Mouse (Mus musculus) monocyte, adult 5-6 weeks (primary cell): ENCODE data around the gene Cyp2d34. TPM values are rescaled to one million over a fixed set of nuclear protein-coding genes. Genes with fewer than 3 reads are reported as not detected.

Experiments
- ATAC-seq: fragments of 153-309, 156-312 bp; replicated peaks from 2 replicates; pipeline ENCODE4 v1.8.0; 2017; ENCODE audit warnings: mild to moderate bottlenecking; ENCODE audit not compliant: low TSS enrichment, insufficient number of reproducible peaks, severe bottlenecking, poor library complexity, low FRiP score
- total RNA-seq: library from RNA; stranded (forward); fragments of 200-1000, 200-491, 200-594 nt; gene quantifications from 3 replicates; pipeline ENCODE4 v1.2.3, GENCODE M21; 2017

Gene Cyp2d34
- total RNA-seq = not detected in 3 replicates

DNA sequence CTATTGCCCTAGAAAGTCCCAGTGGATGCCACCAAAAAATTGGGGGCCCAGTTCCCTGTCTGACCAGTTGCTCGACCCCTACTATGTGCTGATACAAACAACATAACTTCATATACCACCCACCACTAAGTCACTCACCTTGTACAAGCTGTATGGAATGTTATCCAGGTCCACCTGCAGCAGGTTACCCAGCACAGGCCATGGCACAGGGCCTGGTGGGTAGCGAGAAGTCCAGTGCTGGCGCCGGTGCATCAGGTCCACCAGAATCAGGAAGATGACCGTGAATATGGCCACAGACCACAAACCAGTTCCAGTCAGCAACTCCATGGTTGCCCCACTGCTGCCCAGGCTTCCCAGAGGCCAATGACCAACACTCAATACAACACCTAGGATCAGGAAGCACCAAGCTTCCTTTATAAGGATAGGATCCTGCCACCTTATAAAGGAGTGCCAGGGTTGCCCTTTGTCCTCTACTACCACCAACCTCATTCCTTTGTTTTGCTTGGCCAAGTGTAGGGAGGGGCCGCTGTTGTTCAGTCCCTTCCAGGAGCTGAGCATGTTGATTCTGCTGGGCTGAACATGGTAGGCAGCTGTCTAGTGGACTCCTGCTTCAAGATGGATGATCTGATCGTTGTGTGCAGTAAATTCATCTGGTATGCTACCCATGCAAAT is at the start of gene Cyp2d34:
Cyp2d34 (minus strand) TSS at position 416 of the 672 bp plus-strand sequence.
- no peak for ATAC-seq

DNA sequence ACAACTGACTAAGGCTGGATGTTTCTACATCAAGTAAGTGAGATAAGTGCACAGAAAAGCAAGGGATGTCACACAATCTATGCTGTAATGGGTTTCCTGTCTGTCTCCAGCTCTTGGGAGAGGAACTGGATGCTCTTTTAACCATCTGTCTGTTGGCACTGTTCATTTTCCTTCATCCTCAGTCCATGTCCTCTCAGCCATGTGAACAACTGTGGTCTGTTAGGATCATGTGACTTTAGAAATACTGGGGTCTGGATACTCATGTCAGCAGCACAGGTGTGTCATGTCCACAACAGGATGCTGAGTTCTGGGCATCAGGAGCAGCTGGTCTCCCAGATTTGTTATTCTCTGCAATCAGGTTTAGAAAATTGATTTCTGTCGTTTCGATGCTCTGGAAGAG is 35.6 kb upstream of the Cyp2d34 start:
- no peak for ATAC-seq

DNA sequence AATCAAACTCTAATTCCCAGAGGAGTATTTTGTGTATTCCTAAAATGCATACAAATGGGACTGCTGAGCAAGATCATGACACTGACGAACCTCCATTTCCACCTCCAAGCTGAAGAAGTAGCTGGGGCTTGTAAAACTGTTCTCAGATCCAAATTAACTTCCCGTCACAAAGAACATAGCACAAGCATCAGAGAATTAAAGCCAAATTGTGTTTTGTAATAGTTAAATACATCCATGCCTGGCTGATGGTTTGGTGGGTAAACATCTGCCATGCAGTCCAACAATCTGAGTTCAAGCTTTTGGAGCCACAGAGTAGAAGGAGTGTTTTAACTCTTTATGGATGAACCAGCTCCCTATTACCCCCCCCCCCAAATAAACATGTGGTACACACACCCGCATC is 23.6 kb upstream of the Cyp2d34 start:
- no peak for ATAC-seq

DNA sequence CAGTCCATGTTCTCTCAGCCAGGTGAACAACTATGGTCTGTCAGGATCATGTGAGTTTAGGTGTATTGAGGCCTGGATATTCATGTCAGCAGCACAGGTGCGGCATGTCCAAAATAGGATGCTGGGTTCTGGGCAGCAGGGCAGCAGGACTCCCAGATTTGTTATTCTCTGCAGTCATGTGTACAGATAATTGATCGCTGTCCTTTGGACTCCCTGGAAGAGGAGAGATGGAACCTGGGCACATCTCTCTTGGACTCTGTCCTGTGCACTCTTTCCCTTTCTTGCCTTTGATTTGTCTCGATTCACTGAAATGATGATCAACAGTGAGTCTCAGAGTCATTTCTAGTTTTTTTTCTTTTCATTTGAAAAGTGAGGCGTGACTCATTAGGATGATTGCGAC is 23.0 kb upstream of the Cyp2d34 start:
- ATAC-seq = no peak

DNA sequence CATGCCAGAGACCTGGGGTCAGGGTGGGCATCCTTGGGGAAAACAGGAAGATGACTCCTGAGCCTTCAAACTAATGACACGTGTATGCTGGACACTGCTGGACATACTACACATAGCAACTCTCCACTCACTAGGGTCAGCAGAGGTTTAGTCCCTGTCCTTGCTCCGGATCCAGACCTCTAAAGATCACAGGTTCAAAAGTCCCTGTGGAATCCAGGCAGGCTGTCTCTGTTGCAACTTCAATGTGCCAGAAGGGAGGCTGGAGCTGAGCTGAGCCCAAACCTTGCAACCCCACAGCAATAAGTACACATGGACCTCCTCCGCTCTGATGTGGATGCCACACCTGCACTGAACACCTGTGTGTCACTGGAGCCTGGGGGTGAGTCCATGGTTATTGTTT is 22.0 kb upstream of the Cyp2d34 start:
- ATAC-seq = no peak

DNA sequence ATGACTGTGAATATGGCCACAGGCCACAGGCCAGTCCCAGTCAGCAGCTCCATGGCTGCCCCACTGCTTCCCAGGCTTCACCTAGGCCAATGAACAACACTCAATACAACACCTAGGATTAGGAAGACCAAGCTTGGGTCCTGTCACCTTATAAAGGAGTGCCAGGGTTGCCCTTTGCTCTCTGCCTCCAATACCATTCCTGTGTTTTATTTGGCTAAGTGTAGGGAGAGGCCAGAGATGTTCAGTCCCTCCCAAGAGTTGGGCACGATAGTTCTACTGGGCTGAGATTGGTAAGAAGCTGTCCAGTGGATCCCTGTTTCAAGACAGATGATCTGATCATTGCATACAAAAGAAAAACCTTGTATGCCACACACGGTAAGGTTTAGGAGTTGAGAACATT is 21.2 kb upstream of the Cyp2d34 start:
- ATAC-seq = no peak

DNA sequence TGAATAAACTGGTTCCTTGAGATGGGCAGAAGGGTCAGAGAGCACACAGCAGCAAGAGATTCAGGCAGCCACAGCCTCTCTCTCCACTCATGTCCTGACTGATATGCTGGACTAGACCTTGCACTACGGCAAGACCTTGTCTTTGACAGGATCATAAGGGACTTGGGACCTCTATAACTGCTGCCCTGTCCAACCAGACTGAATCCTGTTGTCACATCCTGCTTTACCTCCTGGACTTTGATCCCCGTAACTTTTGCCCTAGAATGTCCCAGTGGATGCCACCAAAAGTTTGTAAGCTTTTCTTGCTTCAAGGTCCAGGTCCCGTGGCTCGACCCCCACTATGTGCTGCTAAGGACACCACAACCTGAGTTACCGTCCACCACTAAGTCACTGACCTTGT is 20.6 kb upstream of the Cyp2d34 start:
- ATAC-seq = no peak

DNA sequence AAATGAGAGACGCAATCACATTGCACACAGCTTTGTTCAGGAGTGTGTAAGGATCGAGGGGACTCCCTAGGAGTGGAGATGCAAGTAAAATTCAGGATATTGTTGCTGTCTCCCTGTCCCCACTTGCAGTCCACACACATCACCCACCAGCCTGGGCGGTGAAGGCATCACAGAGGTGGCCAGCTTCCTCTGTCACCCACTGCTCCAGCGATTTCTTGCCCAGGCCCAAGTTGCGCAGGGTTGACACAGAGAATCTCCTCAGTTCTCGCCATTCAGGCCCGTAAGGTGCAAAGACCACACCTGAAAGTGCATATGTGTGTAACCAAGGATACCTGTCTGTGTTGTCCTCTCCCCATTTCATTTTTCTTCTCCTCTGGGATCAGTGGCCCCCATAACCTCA is 19.5 kb upstream of the Cyp2d34 start:
- no peak for ATAC-seq

DNA sequence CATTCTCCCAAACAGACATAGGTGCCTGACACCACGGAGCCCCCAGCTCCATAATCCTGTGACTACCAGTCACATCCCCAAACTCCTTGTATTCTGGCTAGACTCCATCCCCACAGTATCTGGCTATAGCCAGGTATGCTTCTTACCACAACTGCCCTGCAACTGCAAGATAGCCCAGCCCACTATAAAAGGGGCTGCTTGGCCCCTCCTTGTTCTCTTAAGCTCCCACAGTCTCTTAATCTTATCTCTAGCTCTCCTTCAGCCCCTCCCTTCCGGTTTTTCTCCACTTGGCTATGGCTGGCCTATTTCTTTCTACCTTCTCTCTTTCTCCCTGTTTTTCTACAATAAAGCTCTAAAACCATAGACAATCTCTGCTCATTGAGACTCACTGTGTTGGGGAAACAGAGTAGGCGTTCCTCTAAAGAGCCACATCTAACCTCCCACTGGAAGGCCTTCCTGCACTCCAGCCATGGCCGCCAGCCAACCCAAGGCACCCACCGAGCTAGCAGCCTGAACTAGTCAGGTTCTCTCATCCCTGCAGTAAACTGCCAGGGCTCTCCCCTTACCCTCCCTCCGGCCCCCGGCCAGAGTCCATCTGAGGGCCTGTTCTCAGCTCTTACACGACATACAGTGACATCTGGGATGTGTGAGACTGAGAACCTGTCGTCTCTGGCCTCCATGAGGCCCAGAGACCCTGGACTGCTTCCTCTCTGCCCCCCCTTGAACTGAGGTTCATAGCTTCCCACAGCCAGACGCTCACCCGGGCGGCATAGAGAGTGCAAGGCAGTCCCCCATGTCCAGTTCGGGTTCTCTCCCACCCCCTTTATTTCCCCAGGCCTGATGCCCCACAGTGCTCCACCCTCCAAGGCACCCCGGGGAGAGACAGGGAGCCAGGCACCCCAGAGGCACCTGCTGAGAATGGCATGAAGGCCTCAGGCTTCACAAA is 16.7 kb upstream of the Cyp2d34 start:
- ATAC-seq = no peak

DNA sequence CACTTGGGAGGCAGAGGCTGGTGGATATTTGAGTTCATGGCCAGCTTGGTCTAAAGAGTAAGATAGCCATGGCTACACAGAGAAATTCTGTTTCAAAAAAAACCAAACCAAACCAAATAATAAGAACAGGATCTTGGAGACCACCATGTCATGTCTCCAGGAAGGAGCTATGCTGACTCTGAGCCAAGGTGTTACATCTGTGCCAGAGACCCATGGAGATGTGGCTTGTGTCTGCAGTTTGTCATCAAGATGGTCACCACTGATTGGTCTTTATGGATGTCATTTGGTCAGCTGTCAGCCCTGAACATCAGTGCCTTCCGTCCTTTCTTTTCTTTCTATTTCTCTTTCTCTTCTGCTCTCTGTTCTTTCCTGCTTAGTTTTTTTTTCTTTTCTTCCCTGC is 14.2 kb upstream of the Cyp2d34 start:
- ATAC-seq = no peak

DNA sequence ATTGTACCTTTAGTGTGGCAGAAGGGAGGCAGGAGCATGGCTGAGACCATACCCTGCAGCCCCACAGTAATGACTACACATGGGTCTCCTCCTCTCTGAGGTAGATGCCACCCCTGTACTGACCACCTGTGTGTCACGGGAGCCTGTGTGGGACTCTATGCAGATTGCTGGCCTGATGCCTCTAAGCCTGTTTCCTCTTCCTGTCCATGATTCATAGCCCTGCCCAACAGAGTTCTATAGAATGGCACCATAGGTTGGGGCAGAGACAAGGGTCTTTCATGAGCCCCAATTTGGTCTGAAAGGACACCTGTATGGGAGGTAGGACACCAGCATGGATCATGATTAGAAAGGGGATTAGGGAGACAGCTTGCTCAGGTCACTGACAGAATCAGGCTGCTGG is 1.2 kb upstream of the Cyp2d34 start:
- no peak for ATAC-seq

DNA sequence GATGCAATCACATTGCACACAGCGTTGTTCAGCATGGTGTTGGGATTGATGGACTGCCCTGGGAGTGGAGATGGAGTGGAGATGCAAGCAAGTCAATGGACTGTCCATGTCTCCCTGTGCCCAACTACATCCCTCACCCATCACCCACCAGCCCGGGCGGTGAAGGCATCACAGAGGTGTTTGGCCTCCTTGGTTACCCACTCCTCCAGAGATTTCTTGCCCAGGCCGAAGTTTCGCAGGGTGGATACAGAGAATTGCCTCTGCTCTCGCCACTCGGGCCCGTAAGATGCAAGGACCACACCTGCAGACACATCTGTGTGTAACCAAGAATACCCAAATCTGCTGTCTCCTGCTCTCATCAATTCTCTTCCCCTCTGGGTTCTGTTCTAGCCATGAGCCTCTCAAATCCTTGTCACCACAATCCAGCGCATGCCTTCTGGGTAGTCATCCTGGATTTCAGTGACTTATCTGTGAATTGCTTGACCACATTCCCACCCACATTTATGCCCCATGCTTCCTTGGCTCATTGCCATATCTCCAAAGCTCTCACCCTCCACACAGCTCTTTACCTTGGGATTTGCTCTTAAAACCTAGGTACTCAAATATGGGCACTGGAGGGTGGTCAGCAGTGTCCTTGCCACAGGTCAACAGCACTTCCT is 2.3 kb downstream of the Cyp2d34 start:
- no peak for ATAC-seq

DNA sequence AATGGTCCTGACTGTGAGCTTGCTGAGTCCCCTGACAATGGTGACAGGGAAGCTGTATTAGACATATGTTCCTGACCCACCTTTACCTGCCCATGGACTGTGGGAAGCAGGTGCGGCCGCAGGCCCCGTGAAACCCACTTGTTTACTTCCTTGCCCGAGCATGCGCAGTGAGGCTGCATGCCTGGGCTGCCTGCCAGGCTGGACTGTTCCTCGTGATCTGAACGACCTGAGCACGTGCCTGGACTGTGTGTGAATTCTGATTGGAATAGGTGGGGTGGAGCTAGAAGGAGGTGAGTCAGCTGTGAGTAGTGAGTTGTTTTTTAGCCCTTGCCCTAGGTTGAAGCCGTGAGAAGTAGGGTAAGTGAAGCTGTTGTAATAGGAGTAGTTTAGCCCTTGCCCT is 38.1 kb downstream of the Cyp2d34 start:
- ATAC-seq = no peak

DNA sequence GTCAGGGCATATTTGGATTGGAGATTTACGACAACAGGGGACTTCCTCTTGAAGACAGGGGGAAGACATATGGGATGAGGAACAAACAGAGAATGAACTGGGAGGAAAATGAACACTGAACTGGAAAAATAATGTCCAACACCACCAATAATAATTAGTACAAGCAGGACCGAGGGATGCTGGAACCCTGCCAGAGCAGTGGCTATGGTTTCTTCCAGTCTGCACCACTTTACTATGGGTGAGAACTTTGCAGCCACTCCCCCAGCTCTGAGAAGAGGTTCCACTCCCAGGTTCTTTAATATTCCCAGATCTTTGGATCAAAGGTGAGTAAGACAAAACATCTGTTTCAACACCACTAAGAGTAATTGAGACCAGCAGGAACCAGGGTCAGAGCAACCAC is 41.7 kb downstream of the Cyp2d34 start:
- no peak for ATAC-seq

DNA sequence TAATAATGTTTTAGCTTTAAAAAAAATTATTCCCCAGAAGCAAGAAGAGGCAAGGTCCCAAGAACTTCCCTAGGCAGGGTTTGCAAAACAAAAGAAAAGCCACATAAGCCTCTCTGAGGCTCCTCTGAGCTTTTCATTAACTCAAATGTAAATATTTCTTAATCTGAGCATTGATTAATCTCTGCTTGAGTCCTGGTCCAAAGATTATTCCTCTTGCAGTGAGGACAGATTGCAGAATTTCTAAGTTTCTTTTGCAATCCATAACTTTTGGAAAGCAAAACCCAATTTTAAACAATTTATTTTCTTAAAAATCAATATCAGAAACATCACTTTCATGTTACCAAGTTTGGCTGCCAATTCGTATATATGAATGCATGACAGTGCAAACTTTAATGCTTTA is 47.9 kb downstream of the Cyp2d34 start:
- no peak for ATAC-seq

Other genes with a start within 250 kb of the Cyp2d34 start
- 0.57 to 2.1 TPM in 2 of 3 replicates, not detected in the other for gene Cyp2d22, start 240.7 kb downstream of the Cyp2d34 start, total RNA-seq
- gene Cyp2d11, start 226.9 kb downstream of the Cyp2d34 start, total RNA-seq = not detected in 3 replicates
- not detected in 3 replicates for gene Cyp2d10, start 213.8 kb downstream of the Cyp2d34 start, total RNA-seq
- not detected in 3 replicates for gene Cyp2d9, start 187.5 kb downstream of the Cyp2d34 start, total RNA-seq
- not detected in 3 replicates for gene Cyp2d12, start 65.9 kb downstream of the Cyp2d34 start, total RNA-seq
- not detected in 3 replicates for gene Cyp2d40, start 143.2 kb upstream of the Cyp2d34 start, total RNA-seq
- not detected in 3 replicates for gene Cyp2d26, start 173.3 kb upstream of the Cyp2d34 start, total RNA-seq